Mouse (Mus musculus) skeletal muscle tissue, adult 2 months (tissue): ENCODE results near the gene Tstd3.

Experiments used
- DNase-seq: peaks from one replicate; pipeline ENCODE4 v3.0.0-alpha.2; 2012; ENCODE audit warnings: low read depth, low spot score

Tstd3 gene

DNA sequence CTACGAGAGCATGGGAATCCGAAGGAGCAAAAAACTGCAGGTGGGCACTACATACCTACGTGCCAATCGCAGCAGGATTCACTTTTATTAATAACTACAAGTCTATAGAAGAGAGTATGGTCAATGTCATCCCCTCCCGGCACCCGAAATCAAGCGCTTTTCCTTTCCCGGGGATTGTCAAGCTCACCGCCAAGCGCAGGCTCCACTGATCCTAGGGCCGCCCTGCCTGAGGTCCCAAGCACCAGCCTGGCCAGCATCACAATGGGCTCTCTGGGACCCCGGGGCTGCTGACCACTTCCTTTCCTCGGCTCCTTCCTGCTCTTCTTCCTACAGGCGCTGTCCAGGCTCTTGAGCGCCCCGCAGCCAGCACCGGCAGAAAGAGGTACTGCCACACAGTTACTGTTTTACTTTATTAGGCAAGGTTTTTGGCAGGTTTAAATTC, at the start of gene Tstd3, which contains the start of gene Usp45:
Gene Tstd3, minus strand, starts transcription at position 350 of the 442 bp plus-strand sequence.
Gene Usp45, plus strand, starts transcription at position 294 of the 442 bp plus-strand sequence.
- peak; percentile 48 for DNase-seq

GRCm38 (mm10) chr4:21814029-21814428, 47.0 kb upstream of the Tstd3 start:
- peak; percentile 21 for DNase-seq

DNA sequence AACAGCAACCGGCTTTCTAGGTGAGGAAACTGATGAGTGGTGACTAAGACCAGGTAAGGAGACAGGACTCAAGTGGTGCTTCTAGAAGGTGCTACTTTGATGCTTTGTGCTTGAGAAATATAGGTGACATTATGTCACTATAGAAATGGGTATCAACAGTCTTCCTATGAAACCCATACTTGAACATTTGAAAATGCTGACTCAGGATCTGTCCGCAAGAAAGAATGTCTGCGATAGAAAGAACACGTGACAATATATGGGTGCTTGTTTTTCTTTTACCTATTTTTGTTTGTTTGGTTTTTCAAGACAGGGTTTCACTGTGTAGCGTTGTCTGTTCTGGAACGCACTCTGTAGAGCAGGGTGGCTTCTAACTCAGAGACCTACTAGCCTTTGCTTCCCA, 45.6 kb upstream of the Tstd3 start:
- DNase-seq = no peak

- DNase-seq = no peak
Observed at GRCm38 (mm10) chr4:21810608-21811007, 43.6 kb upstream of the Tstd3 start.

DNA sequence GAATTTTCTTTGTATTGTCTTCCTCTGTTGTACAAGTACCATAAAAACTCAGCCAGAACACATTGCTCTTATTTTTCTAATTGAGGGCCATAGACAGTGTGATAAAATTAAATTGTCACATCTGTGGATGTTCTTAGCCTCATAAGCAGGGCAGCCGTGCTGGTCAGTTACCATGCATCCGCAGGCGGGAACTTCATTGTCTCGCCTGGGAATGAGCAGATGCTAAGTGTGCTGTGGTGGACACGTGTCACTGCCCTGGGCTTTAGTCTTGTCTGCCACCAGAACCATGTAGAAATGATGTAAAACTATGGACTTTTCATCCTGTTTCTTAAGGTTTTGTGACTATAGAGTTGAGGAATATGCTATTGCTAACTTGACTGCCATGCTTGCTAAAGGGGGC, 40.2 kb upstream of the Tstd3 start:
- DNase-seq = no peak

DNA sequence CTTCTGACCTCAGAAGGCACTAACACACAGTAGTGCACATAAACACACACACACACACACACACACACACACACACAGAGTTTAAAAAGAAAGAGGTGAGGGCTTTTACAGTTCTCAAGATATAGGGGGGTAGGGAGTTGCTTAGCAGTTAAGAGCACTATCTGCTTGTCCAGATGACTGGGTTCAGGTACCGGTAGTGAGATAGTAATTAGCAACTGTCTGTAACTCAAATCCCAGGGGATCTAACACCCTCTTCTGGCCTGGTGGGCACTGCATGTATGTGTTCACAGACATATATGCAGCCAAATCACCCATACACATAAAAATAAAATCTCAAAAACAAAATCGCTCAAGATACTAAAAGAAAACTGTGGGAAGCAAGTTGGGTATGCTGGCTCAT, 34.6 kb upstream of the Tstd3 start:
- DNase-seq = no peak

DNA sequence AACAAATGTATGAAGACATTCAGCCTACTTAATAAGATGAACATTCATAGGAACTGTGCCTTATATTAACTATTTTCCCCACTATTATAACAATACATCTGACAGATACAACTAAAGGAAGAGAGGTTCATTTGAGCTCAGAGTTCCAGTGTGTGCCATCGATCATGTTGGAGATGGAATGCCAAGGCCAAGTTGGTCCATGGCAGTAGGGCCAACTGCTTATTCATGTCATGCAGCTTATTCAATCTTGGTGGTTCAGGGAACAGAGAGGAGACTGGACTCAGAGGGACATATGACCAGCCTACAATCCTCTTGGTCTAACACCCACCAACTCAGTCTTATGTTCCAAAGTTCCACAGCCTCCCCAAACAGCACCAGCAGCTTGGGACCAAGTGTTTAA, 34.0 kb upstream of the Tstd3 start:
- no peak for DNase-seq

DNA sequence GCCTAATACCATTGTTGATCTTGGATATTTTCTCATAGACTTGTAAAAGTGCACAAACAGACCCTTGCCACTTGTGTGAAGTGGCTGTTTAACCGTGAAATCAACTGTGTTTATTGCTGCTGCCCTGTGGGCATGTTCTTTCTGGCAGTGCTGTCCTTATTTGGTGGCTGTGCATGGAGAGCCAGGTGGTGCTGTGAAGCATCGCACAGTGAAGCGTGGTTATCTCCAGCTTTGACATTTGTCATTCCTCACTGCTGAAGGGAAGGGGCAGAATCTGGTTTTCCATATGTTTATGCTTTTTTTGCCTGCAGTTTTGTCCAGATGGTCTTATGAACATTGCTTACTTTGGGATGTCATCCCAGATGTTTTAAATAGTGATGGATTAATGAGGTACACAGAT, 26.6 kb upstream of the Tstd3 start:
- no peak for DNase-seq

DNA sequence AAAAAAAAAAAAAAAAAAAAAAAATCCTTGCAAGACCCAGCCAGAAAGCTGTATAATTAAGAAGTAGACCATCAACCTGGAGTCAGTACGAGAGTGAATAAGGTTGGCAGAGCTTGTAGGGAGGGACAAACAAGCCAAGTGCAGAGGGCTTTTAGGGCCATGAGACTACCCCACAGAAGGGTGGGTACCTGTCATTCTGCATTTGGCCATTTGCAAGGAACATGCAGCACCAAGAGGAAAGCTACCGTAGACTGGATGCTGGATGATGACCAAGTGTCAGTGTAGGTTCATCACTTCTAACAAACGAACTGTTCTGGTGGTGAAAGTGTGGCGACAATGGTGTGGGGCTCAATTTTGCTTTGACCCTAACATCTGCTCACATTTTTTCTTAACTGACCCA, 22.8 kb upstream of the Tstd3 start:
- DNase-seq = no peak

DNA sequence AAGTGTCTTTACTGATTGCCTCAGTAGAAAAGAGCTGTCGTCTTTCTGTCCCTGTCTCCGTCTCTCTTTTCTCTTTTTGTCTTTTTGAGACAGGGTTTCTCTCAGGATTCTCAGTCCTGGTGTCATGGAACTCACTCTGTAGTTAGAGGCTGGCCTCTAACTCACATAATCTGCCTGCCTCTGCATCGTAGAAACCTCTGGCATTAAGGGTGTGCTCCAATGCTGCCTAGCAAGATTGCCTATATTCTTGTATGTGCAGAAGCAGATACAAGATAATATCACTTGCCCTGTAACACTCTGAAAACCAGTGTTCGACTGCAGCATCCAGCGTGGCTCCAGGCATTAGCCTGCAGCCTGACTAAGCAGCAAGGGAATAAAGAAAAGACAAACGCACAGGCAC, 21.9 kb upstream of the Tstd3 start:
- no peak for DNase-seq

DNA sequence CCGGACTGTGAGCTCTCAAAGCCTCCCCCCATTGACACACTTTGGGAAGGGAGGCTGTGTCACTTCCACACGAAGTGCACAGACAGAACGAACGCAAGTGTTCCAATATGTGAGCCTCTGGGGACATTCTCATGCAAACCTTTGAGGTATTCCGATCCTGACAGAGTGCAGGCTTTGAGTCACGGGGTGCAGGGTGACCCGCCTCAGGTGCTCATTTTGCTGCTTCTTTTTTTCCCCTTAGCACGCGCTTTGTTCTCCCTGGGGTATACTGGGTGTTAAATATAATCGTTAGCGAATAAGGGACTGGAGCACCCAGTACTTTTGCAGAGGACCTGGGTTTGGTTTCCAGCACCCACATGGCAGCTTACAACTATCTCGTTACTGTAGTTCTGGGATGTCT, 19.3 kb upstream of the Tstd3 start:
- DNase-seq = no peak

GRCm38 (mm10) chr4:21780816-21781726, 14.1 kb upstream of the Tstd3 start:
- no peak for DNase-seq

- DNase-seq = no peak
Observed at GRCm38 (mm10) chr4:21776946-21777265, 9.9 kb upstream of the Tstd3 start.

- peak; percentile 74 for DNase-seq
Observed at GRCm38 (mm10) chr4:21776091-21776945, 9.3 kb upstream of the Tstd3 start.

DNA sequence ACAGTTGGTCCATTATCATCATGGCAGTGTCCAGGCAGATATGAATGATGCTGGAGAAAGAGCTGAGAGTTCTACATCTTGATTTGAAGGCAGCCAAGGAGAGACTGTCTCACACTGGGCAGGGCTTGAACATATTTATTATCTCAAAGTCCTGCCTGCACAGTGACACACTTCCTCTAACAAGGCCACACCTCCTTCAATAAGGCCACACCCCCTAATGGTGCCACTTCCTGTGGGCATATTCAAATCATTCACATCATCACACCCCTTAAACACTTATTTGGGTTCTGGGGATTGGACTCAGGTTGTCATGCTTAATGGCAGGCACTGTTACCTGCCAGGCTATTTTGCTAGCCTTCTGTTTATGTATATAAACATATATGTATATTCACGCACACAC, 5.3 kb upstream of the Tstd3 start:
- no peak for DNase-seq

- no peak for DNase-seq
Observed at GRCm38 (mm10) chr4:21771064-21771463, 4.1 kb upstream of the Tstd3 start.

GRCm38 (mm10) chr4:21766171-21766862, 695 bp downstream of the Tstd3 start:
- no peak for DNase-seq

- no peak for DNase-seq
Observed at GRCm38 (mm10) chr4:21763827-21764226, 3.2 kb downstream of the Tstd3 start.

- DNase-seq = no peak
Observed at GRCm38 (mm10) chr4:21761416-21762160, 5.4 kb downstream of the Tstd3 start.

- no peak for DNase-seq
Observed at GRCm38 (mm10) chr4:21758860-21759259, 8.2 kb downstream of the Tstd3 start.

DNA sequence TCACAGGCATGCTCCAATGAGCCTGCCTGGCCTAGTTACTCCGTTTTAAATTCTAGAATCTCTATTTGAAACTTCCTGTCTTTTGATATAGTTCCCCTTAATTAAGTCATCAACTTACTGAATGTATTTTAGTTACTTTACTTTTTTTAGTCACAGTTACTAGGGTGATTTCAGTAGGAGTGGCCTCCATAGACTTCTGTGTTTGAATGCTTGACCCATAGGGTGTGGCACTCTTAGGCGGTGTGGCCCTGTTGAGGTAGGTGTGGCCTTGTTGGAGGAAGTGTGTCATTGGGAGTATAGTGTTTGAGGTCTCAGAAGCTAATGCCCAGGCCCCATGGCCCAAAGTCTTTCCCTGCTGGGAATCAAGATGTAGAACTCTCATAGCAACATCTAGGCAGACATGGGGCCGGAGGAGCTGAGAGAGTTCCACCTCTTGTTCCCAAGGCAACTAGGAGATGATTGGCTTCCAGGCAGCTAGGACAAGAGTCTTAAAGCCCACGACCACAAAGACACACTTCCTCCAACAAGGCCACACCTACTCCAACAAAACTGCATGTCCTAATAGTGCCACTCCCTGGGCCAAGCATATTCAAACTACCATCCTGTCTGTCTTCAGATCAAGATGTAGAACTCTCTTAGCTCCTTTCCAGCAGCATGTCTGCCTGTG, 11.8 kb downstream of the Tstd3 start:
- DNase-seq = no peak
